Mouse (Mus musculus): Measurements from ENCODE around the gene Usp29. TPM values are rescaled to one million over a fixed set of nuclear protein-coding genes. Genes with fewer than 3 reads are reported as not detected.
"Not testable (repeated sequence)": the region's sequence is repeated elsewhere in the genome, so short reads cannot be mapped to it uniquely, and the experiment has no call there.

Gene Usp29
- polyA plus RNA-seq, 2 experiments from 2014 or later = 0.31 TPM; not detected in 1

GRCm38 (mm10) chr7:6770286-6770685 lies 39.9 kb downstream of the Usp29 start:
- ATAC-seq = no peak

GRCm38 (mm10) chr7:6773865-6774413 lies 43.6 kb downstream of the Usp29 start:
- ATAC-seq = not testable (repeated sequence)

- no peak for ATAC-seq
Measured at GRCm38 (mm10) chr7:6776314-6777059, 46.1 kb downstream of the Usp29 start.

GRCm38 (mm10) chr7:6777107-6777506 lies 46.7 kb downstream of the Usp29 start:
- no peak for ATAC-seq

- ATAC-seq = no peak
Measured at GRCm38 (mm10) chr7:6777689-6778088, 47.3 kb downstream of the Usp29 start.

- ATAC-seq = no peak
Measured at GRCm38 (mm10) chr7:6779172-6779571, 48.8 kb downstream of the Usp29 start.

GRCm38 (mm10) chr7:6781541-6781940 lies 51.2 kb downstream of the Usp29 start:
- no peak for ATAC-seq

GRCm38 (mm10) chr7:6784340-6785073 lies 54.1 kb downstream of the Usp29 start:
- no peak for ATAC-seq

- ATAC-seq = no peak
Measured at GRCm38 (mm10) chr7:6787000-6787399, 56.6 kb downstream of the Usp29 start.

- ATAC-seq = no peak
Measured at GRCm38 (mm10) chr7:6788101-6788500, 57.7 kb downstream of the Usp29 start.

GRCm38 (mm10) chr7:6791286-6792065 lies 61.1 kb downstream of the Usp29 start:
- no peak for ATAC-seq

GRCm38 (mm10) chr7:6793240-6793639 lies 62.9 kb downstream of the Usp29 start:
- no peak for ATAC-seq

- ATAC-seq = no peak
Measured at GRCm38 (mm10) chr7:6793811-6794210, 63.4 kb downstream of the Usp29 start.

GRCm38 (mm10) chr7:6797408-6797807 lies 67.0 kb downstream of the Usp29 start:
- no peak for ATAC-seq

GRCm38 (mm10) chr7:6799105-6799805 lies 68.9 kb downstream of the Usp29 start:
- ATAC-seq = no peak

- ATAC-seq = no peak
Measured at GRCm38 (mm10) chr7:6800586-6801441, 70.4 kb downstream of the Usp29 start.

- no peak for ATAC-seq
Measured at GRCm38 (mm10) chr7:6801642-6802041, 71.3 kb downstream of the Usp29 start.

- ATAC-seq = no peak
Measured at GRCm38 (mm10) chr7:6810556-6810955, 80.2 kb downstream of the Usp29 start.

- no peak for ATAC-seq
Measured at GRCm38 (mm10) chr7:6814971-6815370, 84.6 kb downstream of the Usp29 start.

- ATAC-seq = no peak
Measured at GRCm38 (mm10) chr7:6816706-6817376, 86.5 kb downstream of the Usp29 start.

- ATAC-seq = no peak
Measured at GRCm38 (mm10) chr7:6820296-6820695, 89.9 kb downstream of the Usp29 start.

Data from CD4-positive, CD25-positive, alpha-beta regulatory T cell, adult 4 months (primary cell).